Mouse (Mus musculus): ENCODE data around the gene Cd302. TPM values are rescaled to one million over a fixed set of nuclear protein-coding genes. Genes with fewer than 3 reads are reported as not detected.

The Cd302 gene
- total and polyA plus RNA-seq, 2 experiments from 2014 or later: 6.1 to 16.8 TPM

- no peaks in the 10 kb centered on the region for H3K27me3 ChIP-seq (ENCODE audit: insufficient read depth, low read length)
- H3K9me3 ChIP-seq (ENCODE audit: low read length): no peaks in the 10 kb centered on the region
- H3K4me3 ChIP-seq (ENCODE audit: low read depth, low read length): peak within 1 kb of the TSS; percentile 85
- DNase-seq (ENCODE audit: low spot score): peak; percentile 86
- H3K36me3 ChIP-seq (ENCODE audit: insufficient read depth, low read length): no peaks in the 10 kb centered on the region
- H3K9ac ChIP-seq (replicated peaks; ENCODE audit: low read length, poor library complexity, severe bottlenecking): peak within 1 kb of the TSS; percentile 94
- WGBS: 0% methylated on average over 54 of the region's 109 CpGs
- peak within 1 kb of the TSS; percentile 69 for H3K4me2 ChIP-seq (ENCODE audit: low read depth, low read length, poor library complexity, severe bottlenecking)
- ATAC-seq (ENCODE audit: low FRiP score): peak; percentile 94
- H3K27ac ChIP-seq (ENCODE audit: low read depth, low read length): peak within 1 kb of the TSS; percentile 91
- peak; percentile 31 for TF ChIP-seq CTCF (IDR thresholded peaks at IDR 0.05)
- H3K4me1 ChIP-seq (ENCODE audit: insufficient read depth, low read length): peaks cover 12% of the 10 kb centered on the region
Measured at GRCm38 (mm10) chr2:60209703-60210651, 74.3 kb downstream of the Cd302 start, which contains the start of the genes Baz2b and March7. Baz2b (minus strand) TSS chr2:60209839. March7 (plus strand) TSS chr2:60209887.

DNA sequence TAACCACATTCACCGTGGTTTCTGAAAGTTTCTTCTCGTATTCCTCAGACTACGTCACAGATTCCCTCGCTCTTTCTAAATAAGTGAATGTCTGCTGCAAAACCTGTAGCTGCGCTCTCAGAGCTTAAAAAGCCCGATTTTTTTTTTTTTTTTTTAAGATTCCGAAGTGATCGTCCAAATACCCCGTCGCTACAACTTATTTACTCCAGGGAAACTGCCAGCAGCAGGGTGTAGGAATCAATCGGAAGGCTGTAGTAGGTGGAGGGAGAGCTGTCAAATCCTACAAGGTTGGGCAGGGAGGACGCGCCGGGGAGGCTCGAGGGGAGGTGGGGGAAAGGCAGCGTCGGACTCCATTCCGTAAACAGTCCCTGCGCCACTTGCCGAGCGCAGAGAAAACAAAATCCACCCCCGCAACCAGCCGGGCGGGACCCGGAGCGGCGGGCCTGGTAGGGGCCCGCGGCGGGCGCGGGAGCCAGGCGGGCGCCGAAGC lies 75.1 kb downstream of the Cd302 start:
- Histone ChIP-seq H3K27ac (ENCODE audit: low read depth, low read length) (peak overlapping the region; percentile 91), H3K9ac (replicated peaks; ENCODE audit: low read length, poor library complexity, severe bottlenecking) (peak overlapping the region; percentile 94), H3K4me1 (ENCODE audit: insufficient read depth, low read length) (peaks cover 12% of the 10 kb centered on the region), H3K9me3 (ENCODE audit: low read length) (no peaks in the 10 kb centered on the region), H3K4me3 (ENCODE audit: low read depth, low read length) (peak overlapping the region; percentile 85), H3K4me2 (ENCODE audit: low read depth, low read length, poor library complexity, severe bottlenecking) (peak overlapping the region; percentile 59), H3K27me3 (ENCODE audit: insufficient read depth, low read length) (no peaks in the 10 kb centered on the region), H3K36me3 (ENCODE audit: insufficient read depth, low read length) (peaks cover 4% of the 10 kb centered on the region; the same call in 1 of the 2 replicates)
- WGBS: under 1% methylated on average over 24 of the region's 35 CpGs
- no peak for TF ChIP-seq CTCF (IDR thresholded peaks at IDR 0.05)
- DNase-seq (ENCODE audit: low spot score) (peak; percentile 56), ATAC-seq (ENCODE audit: low FRiP score) (peak; percentile 35)

GRCm38 (mm10) chr2:60205795-60206194 lies 78.5 kb downstream of the Cd302 start:
- TF ChIP-seq CTCF (IDR thresholded peaks at IDR 0.05): no peak
- Histone ChIP-seq H3K9ac (replicated peaks; ENCODE audit: low read length, poor library complexity, severe bottlenecking) (no peak overlapping the region), H3K4me1 (ENCODE audit: insufficient read depth, low read length) (no peaks in the 10 kb centered on the region), H3K4me3 (ENCODE audit: low read depth, low read length) (no peak overlapping the region), H3K27ac (ENCODE audit: low read depth, low read length) (no peak overlapping the region), H3K36me3 (ENCODE audit: insufficient read depth, low read length) (peaks cover 4% of the 10 kb centered on the region; the same call in 1 of the 2 replicates), H3K4me2 (ENCODE audit: low read depth, low read length, poor library complexity, severe bottlenecking) (no peak overlapping the region), H3K9me3 (ENCODE audit: low read length) (no peaks in the 10 kb centered on the region), H3K27me3 (ENCODE audit: insufficient read depth, low read length) (no peaks in the 10 kb centered on the region)
- no peak for DNase-seq (ENCODE audit: low spot score)
- 39% methylated on average over 6 of the region's 6 CpGs for WGBS
- ATAC-seq (ENCODE audit: low FRiP score): no peak

DNA sequence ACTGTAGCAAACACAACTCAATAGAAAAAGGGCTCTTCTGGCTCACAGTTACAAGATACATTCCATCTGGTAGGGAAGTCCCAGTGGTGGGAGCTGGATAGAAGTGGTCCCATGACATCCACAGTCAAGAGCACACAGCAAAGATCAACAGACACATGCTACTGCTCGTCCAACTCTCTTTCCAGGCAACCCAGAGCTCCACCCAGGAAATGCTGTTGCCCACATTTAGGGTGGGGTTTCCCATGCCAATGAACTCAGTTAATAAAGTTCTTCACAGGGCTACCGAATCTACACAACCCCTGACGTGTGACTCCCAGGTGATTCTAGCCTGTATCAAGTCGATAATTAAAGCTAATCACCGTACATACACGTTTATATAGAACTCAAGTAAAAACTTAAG lies 80.1 kb downstream of the Cd302 start:
- Histone ChIP-seq H3K36me3 (ENCODE audit: insufficient read depth, low read length) (peaks cover 4% of the 10 kb centered on the region; the same call in 1 of the 2 replicates), H3K4me1 (ENCODE audit: insufficient read depth, low read length) (no peaks in the 10 kb centered on the region), H3K9ac (replicated peaks; ENCODE audit: low read length, poor library complexity, severe bottlenecking) (no peak overlapping the region), H3K4me2 (ENCODE audit: low read depth, low read length, poor library complexity, severe bottlenecking) (no peak overlapping the region), H3K27ac (ENCODE audit: low read depth, low read length) (no peak overlapping the region), H3K27me3 (ENCODE audit: insufficient read depth, low read length) (no peaks in the 10 kb centered on the region), H3K4me3 (ENCODE audit: low read depth, low read length) (no peak overlapping the region), H3K9me3 (ENCODE audit: low read length) (no peaks in the 10 kb centered on the region)
- DNase-seq (ENCODE audit: low spot score): no peak
- 91% methylated on average over 6 of the region's 6 CpGs for WGBS
- TF ChIP-seq CTCF (IDR thresholded peaks at IDR 0.05): no peak
- no peak for ATAC-seq (ENCODE audit: low FRiP score)

DNA sequence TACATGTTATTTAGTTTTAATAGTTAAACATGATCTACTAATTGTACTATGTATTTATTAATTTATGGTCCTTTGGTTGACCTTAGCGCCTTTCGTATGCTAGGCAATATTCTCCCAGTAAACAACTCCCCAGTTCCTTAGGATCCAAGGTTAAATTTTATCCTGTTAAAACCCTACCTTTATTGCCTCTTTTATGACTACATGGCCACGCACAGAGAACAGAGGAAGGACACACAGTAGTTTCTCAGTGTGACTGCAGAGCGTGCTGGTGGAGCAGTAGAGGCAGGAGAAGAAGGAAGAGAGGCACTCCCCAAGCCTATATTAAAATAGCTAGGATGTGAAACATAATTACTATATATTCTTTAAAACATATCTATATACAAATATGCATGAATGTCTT lies 80.6 kb downstream of the Cd302 start:
- Histone ChIP-seq H3K4me2 (ENCODE audit: low read depth, low read length, poor library complexity, severe bottlenecking) (no peak overlapping the region), H3K27me3 (ENCODE audit: insufficient read depth, low read length) (no peaks in the 10 kb centered on the region), H3K9me3 (ENCODE audit: low read length) (no peaks in the 10 kb centered on the region), H3K9ac (replicated peaks; ENCODE audit: low read length, poor library complexity, severe bottlenecking) (no peak overlapping the region), H3K4me1 (ENCODE audit: insufficient read depth, low read length) (no peaks in the 10 kb centered on the region), H3K27ac (ENCODE audit: low read depth, low read length) (no peak overlapping the region), H3K4me3 (ENCODE audit: low read depth, low read length) (no peak overlapping the region), H3K36me3 (ENCODE audit: insufficient read depth, low read length) (peaks cover 4% of the 10 kb centered on the region; the same call in 1 of the 2 replicates)
- WGBS: 95% methylated on average over 4 of the region's 4 CpGs
- ATAC-seq (ENCODE audit: low FRiP score): no peak
- DNase-seq (ENCODE audit: low spot score): no peak
- no peak for TF ChIP-seq CTCF (IDR thresholded peaks at IDR 0.05)

Data from midbrain, postnatal 0 days (tissue).